Mouse (Mus musculus): Measurements from ENCODE around the gene Gm6268. TPM values are rescaled to one million over a fixed set of nuclear protein-coding genes. Genes with fewer than 3 reads are reported as not detected.

The Gm6268 gene
- polyA plus RNA-seq (2015; fragmentation: Nextera tagmentation; extraction: Ambion mirVana), result not detected in 2 replicates

DNA sequence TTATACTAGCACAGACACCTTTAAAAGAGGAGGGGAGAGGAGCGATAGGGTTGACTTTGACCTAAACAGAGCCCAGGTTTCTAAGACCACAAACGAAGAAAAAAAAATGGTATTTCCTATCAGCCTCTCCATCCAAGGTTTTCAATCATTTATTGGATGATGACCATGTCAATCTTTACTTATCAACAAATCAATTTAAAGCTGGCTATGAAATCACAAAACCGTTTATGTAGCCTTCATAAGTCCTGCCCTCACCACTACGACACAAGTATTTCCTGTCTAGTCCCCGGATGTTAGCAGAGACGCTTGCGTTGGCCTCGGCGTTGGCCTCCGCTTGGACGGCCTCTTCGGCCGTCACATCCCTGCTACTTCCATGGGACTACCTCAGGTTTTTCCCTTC, at the start of gene Gm6268:
Gene Gm6268 (plus strand): TSS at position 301 of the 400 bp plus-strand sequence.
- Histone ChIP-seq H3K4me1 (no peaks in the 10 kb centered on the region), H3K27me3 (no peaks in the 10 kb centered on the region), H3K9ac (no peak within 1 kb of the TSS), H3K27ac (no peak within 1 kb of the TSS), H3K9me3 (no peaks in the 10 kb centered on the region), H3K36me3 (no peaks in the 10 kb centered on the region), H3K4me3 (no peak within 1 kb of the TSS), H3K4me2 (no peak within 1 kb of the TSS)
- no peak for ATAC-seq (ENCODE audit: insufficient number of reproducible peaks, low FRiP score, low TSS enrichment, low read depth)
- 90% methylated on average over 13 of the region's 13 CpGs for WGBS

DNA sequence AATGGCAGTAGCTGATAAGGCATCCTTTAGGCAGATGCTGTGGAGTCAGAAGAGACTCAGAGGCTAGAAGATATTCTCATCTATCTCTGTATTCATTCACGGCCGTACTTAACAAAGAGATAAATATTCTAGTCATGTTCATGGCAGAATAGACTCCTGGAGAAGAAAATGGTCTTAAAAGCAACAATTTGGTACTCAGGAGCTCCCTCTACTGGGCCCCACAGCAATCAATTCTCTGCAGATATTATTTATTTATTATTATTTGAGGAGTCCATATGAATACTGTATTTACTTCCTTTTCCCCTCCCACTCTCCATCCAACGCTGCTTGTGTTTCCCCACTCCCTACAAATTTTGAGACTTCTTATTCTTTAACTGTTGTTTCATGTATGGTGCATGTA, 48.6 kb upstream of the Gm6268 start:
- H3K36me3 ChIP-seq, result no peaks in the 10 kb centered on the region
- H3K4me2 ChIP-seq, result no peak overlapping the region
- ATAC-seq (ENCODE audit: insufficient number of reproducible peaks, low FRiP score, low TSS enrichment, low read depth), result no peak
- no peaks in the 10 kb centered on the region for H3K27me3 ChIP-seq
- 63% methylated on average over 3 of the region's 3 CpGs for WGBS
- H3K9ac ChIP-seq, result no peak overlapping the region
- H3K9me3 ChIP-seq, result no peaks in the 10 kb centered on the region
- no peak overlapping the region for H3K27ac ChIP-seq
- H3K4me1 ChIP-seq, result no peaks in the 10 kb centered on the region
- no peak overlapping the region for H3K4me3 ChIP-seq

DNA sequence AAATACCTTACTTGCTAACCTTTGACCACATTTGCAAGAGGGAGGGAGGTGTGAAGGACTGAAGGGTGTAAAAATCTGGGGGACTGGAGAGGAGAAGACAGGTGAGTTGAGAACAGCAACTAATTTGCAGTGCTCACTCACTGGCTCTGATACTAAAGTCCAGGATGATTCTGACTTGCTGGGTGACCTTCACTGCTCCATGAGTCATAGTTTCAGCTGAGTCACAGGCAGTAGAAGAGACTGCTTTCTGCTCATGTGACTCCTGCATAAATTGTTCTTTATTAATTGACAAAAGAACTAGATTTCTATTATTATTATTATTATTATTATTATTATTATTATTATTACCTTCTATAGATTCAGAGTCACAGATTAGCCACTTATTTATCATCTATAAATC, 15.7 kb upstream of the Gm6268 start:
- no peaks in the 10 kb centered on the region for H3K36me3 ChIP-seq
- H3K27me3 ChIP-seq, result no peaks in the 10 kb centered on the region
- H3K9ac ChIP-seq, result no peak overlapping the region
- H3K4me2 ChIP-seq, result no peak overlapping the region
- H3K27ac ChIP-seq, result no peak overlapping the region
- ATAC-seq (ENCODE audit: insufficient number of reproducible peaks, low FRiP score, low TSS enrichment, low read depth), result no peak
- H3K4me1 ChIP-seq, result no peaks in the 10 kb centered on the region
- no peaks in the 10 kb centered on the region for H3K9me3 ChIP-seq
- H3K4me3 ChIP-seq, result no peak overlapping the region

DNA sequence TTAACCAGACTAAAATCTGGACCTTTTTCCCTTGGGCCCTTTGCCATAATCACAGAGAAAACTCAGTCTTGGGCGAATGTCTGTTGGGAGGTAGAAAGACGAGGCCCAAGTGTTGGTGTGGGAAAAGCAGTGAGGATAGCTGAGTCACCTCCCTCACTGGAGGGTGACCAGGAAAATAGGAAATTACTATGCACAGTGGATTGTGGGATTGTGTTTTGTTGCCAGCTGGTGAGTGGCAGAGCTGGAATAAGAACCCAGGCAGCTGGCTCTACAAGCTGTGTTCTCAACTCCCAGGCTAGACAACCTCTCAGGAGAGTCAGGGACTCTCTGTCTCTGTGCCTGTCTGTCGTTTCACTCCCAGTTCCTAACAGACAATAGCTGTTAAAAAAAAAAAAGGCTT, 11.1 kb upstream of the Gm6268 start:
- no peak overlapping the region for H3K4me3 ChIP-seq
- WGBS, result 54% methylated on average over 3 of the region's 3 CpGs
- H3K9ac ChIP-seq, result no peak overlapping the region
- no peaks in the 10 kb centered on the region for H3K4me1 ChIP-seq
- H3K9me3 ChIP-seq, result no peaks in the 10 kb centered on the region
- no peak overlapping the region for H3K27ac ChIP-seq
- no peak for ATAC-seq (ENCODE audit: insufficient number of reproducible peaks, low FRiP score, low TSS enrichment, low read depth)
- no peak overlapping the region for H3K4me2 ChIP-seq
- H3K27me3 ChIP-seq, result no peaks in the 10 kb centered on the region
- H3K36me3 ChIP-seq, result no peaks in the 10 kb centered on the region

DNA sequence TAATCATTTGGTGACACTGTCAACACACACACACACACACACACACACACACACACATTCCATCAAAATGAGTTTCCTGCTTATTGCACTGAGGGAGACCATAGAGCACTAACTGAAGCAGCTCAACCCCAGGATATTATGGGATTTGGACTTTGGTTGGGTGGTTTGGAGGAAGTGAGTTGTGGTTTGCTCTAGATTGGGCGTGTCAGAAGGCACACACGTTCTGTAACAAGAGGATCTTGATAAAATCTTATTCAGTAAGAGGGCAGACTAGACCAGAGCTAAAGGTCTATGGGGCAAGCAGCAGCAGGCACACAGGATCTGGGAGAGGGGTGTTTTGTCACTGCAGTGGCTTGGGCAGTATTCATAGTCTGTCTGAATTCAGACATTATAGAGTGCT, 10.6 kb upstream of the Gm6268 start:
- H3K4me1 ChIP-seq, result no peaks in the 10 kb centered on the region
- H3K9ac ChIP-seq, result no peak overlapping the region
- 66% methylated on average over 2 of the region's 2 CpGs for WGBS
- no peak overlapping the region for H3K27ac ChIP-seq
- no peaks in the 10 kb centered on the region for H3K36me3 ChIP-seq
- H3K9me3 ChIP-seq, result no peaks in the 10 kb centered on the region
- H3K4me2 ChIP-seq, result no peak overlapping the region
- no peak for ATAC-seq (ENCODE audit: insufficient number of reproducible peaks, low FRiP score, low TSS enrichment, low read depth)
- no peaks in the 10 kb centered on the region for H3K27me3 ChIP-seq
- no peak overlapping the region for H3K4me3 ChIP-seq

DNA sequence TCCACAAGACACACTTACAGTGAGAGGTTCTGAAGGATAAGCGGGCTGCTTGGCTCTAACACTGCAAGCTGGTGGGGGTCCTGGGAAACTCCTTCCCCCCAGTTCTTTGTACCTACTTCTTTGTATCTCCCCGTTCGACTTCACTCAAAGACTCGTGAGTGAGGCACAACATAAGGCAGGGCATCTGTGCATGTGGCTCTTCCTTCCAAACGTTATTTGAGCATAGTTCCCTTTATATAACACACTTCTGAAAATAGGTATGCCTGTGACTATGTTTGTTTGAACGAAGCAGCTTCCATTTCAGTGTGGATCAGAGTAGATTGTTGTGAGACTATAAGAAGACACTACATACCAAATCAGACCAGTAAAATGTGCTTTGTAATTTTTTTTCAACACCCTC, 8.4 kb upstream of the Gm6268 start:
- Histone ChIP-seq H3K4me3 (no peak overlapping the region), H3K4me1 (no peaks in the 10 kb centered on the region), H3K36me3 (no peaks in the 10 kb centered on the region), H3K9ac (no peak overlapping the region), H3K9me3 (no peaks in the 10 kb centered on the region), H3K27me3 (no peaks in the 10 kb centered on the region), H3K4me2 (no peak overlapping the region), H3K27ac (no peak overlapping the region)
- WGBS, result 73% methylated on average over 6 of the region's 6 CpGs
- no peak for ATAC-seq (ENCODE audit: insufficient number of reproducible peaks, low FRiP score, low TSS enrichment, low read depth)

DNA sequence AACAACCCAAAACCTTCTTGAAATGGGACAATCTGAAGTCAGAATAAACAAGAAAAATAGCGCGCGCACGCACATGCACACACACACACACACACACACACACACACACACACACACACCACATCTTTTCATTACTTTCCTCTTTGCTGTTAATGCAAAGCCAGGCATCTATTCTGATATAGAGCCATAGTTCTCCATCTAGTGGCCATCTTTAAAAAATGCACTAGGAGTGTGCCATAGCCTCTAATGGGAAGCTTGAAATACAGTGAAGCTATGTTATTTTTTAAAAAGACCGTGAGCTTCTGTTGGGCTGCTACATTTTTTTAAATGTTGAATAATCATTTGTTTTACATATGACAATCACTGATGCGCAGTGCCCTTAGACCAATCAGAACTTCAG, 7.8 kb upstream of the Gm6268 start:
- Histone ChIP-seq H3K9ac (no peak overlapping the region), H3K4me3 (no peak overlapping the region), H3K4me1 (no peaks in the 10 kb centered on the region), H3K4me2 (no peak overlapping the region), H3K27ac (no peak overlapping the region), H3K9me3 (no peaks in the 10 kb centered on the region), H3K36me3 (no peaks in the 10 kb centered on the region), H3K27me3 (no peaks in the 10 kb centered on the region)
- no peak for ATAC-seq (ENCODE audit: insufficient number of reproducible peaks, low FRiP score, low TSS enrichment, low read depth)
- WGBS, result 41% methylated on average over 6 of the region's 6 CpGs

DNA sequence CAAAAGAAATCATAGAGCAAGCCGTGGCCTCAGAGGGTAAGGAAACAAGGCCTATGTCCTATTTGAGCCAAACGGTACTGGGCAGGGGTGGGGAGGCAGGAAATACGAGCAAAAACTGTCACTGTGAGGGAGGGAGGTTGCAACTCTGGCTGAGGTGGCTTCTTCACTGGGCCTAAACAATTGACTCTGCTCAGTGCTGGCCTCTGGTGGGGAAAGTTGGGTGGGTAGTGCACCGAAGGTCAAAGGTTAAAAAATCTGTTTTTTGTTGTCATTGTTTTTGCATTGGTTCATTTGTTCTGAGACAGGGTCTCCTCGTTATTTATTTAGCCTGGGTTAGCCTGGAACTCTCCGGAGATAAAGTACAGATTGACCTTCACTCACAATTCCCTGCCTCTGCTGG, 1.2 kb downstream of the Gm6268 start:
- Histone ChIP-seq H3K36me3 (no peaks in the 10 kb centered on the region), H3K27me3 (no peaks in the 10 kb centered on the region), H3K9me3 (no peaks in the 10 kb centered on the region), H3K27ac (no peak overlapping the region), H3K4me3 (no peak overlapping the region), H3K4me2 (no peak overlapping the region), H3K9ac (no peak overlapping the region), H3K4me1 (no peaks in the 10 kb centered on the region)
- WGBS, result 58% methylated on average over 6 of the region's 6 CpGs
- ATAC-seq (ENCODE audit: insufficient number of reproducible peaks, low FRiP score, low TSS enrichment, low read depth), result no peak

DNA sequence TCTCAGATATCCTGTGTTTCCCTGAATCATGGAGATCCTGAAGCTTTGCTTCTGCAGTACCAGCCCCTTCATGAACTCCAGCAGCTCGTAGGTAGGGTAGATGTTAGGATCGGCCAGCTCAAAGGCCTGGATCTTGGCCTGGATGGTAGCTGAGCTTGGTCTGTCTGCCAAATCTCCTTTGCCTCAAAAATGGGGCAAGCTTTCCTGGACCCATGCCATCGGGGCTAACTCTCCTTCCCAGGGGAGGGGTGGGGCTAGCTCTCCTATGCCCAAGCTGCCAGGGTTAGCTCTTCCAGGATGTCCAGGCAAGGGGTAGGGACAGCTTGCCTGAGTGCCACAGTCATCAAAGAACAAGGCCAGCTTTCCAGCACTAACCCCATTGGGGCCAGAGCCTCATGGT, 18.1 kb downstream of the Gm6268 start:
- Histone ChIP-seq H3K4me3 (no peak overlapping the region), H3K4me2 (no peak overlapping the region), H3K27me3 (no peaks in the 10 kb centered on the region), H3K9ac (no peak overlapping the region), H3K27ac (no peak overlapping the region), H3K9me3 (no peaks in the 10 kb centered on the region), H3K36me3 (no peaks in the 10 kb centered on the region), H3K4me1 (no peaks in the 10 kb centered on the region)
- WGBS, result 75% methylated on average over 3 of the region's 3 CpGs
- ATAC-seq (ENCODE audit: insufficient number of reproducible peaks, low FRiP score, low TSS enrichment, low read depth), result no peak

DNA sequence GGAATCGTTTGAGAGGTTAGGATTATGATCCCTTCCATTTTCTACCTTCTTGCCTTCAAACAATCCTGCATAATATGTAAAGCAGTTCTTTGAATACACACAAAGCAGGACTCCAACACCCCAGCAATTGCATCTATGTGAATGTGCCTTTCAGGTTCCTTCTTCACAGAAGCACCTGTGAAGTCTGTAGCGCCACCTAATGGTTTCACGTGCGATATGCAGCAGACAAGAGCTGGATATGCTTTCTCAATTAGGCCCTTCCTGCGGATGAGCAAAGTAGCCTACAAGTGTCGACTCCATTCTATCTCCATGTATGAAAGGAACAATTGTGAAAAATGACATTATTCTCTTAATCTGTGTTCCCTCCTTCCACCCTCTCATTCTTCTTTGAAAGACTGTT, 33.9 kb downstream of the Gm6268 start:
- H3K9ac ChIP-seq, result no peak overlapping the region
- no peaks in the 10 kb centered on the region for H3K27me3 ChIP-seq
- no peak overlapping the region for H3K4me3 ChIP-seq
- no peaks in the 10 kb centered on the region for H3K9me3 ChIP-seq
- H3K27ac ChIP-seq, result no peak overlapping the region
- no peaks in the 10 kb centered on the region for H3K4me1 ChIP-seq
- ATAC-seq (ENCODE audit: insufficient number of reproducible peaks, low FRiP score, low TSS enrichment, low read depth), result no peak
- no peak overlapping the region for H3K4me2 ChIP-seq
- WGBS, result 44% methylated on average over 6 of the region's 6 CpGs
- no peaks in the 10 kb centered on the region for H3K36me3 ChIP-seq

DNA sequence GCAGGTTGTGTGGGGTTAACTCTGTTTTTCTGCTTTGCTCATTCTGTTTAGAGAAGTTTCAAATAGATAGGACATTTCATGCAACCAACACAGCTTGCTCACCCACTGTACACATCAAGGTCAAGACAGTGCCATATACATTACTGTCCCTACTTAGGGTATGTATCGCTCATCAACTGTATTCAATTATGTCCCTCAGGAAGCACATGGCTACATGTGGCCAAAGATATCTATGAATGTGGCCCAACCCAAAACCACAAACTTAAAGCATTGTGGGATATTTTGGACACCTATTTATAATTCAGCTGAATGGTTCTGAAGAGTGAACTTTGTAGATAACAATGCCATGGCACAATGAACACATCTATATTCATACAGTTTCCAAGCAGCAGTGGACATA, 36.9 kb downstream of the Gm6268 start:
- ATAC-seq (ENCODE audit: insufficient number of reproducible peaks, low FRiP score, low TSS enrichment, low read depth), result no peak
- no peak overlapping the region for H3K4me3 ChIP-seq
- no peaks in the 10 kb centered on the region for H3K27me3 ChIP-seq
- H3K9me3 ChIP-seq, result no peaks in the 10 kb centered on the region
- no peak overlapping the region for H3K27ac ChIP-seq
- H3K4me1 ChIP-seq, result no peaks in the 10 kb centered on the region
- H3K9ac ChIP-seq, result no peak overlapping the region
- no peak overlapping the region for H3K4me2 ChIP-seq
- 95% methylated on average over 1 of the region's 1 CpGs for WGBS
- no peaks in the 10 kb centered on the region for H3K36me3 ChIP-seq

All from limb, embryonic 15.5 days (tissue).